Mouse (Mus musculus) spleen, postnatal 10 days (tissue): ENCODE data around the gene Ap2a1.

Experiments
- DNase-seq, 2 experiments: peaks; one replicate each; pipeline ENCODE4 v3.0.0; 2021 to 2022; ENCODE audit warnings: low spot score in 2 of 2

Gene Ap2a1

GRCm38 (mm10) chr7:44850789-44851624 is 78.3 kb downstream of the Ap2a1 start:
- DNase-seq: no peak
